Mouse (Mus musculus): ENCODE measurements around the gene Pagr1a.

The Pagr1a gene

DNA sequence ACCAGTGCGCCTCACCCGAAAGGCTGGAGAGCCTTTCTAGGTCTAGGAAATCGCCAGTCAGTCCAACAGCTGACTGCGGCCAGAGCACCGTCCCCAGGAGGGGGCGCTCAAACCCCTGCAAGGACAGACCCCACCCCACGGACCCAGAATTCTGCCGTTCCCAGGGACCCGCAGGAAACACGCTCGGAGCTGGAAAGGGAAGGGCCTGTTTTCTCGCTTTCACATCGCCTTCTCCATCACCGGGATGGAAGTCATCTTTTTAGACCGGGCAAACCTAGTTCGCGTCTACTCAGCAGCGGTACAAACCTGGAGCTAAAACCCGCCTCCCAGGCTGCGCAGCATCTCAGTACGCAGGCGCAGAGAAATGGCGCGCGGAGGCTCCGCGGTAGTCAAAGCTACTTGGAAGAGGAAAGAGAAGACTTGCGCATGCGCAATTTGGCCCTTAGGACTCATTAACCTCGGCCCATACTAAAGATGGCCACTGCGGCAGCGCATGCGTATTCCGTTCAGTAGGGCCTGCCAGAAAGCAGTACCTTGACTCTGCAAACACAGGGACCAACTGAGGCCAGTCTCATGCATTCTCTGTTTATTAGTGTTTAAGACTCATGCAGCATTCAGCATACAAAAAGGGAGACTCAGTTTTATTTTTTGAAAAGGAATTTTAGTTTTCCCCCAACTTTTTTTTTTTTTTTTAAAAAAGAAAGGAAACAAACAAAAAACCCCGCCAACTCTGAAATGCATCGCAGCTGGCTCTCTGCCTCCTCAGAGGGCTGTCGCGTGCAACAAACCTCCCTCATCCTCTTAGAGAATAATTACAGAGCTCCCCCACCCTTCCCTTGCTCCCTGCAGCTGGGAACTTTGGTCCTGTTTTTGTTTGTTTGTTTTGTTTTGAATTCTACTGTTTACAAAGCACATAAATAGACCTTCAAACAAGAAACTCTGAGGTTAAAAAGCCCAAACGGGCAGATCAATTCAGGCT lies at the start of gene Pagr1a:
TSS of gene Pagr1a (minus strand) at position 382 of the 979 bp plus-strand sequence.
- peak; percentile 95 for DNase-seq (ENCODE audit: low spot score)

DNA sequence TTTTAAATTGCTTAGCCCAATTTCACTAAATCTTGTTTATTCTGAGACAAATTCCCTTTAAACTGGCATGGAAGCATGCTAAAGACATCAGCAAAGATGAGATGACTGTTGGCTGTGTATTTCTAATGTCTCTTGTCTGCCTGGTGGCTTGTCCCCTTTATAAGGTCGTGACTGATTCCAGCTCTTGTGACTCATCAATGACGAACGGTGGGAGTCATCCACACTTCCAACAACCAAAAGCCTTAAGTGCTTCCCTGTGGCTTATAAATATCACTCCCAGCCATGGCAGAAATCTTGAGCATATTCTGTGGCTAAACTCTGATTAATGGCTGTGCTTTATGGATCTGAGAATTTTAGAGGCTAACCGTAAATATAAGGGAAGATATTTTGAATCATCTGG lies 49.2 kb upstream of the Pagr1a start:
- DNase-seq (ENCODE audit: low spot score), result no peak

DNA sequence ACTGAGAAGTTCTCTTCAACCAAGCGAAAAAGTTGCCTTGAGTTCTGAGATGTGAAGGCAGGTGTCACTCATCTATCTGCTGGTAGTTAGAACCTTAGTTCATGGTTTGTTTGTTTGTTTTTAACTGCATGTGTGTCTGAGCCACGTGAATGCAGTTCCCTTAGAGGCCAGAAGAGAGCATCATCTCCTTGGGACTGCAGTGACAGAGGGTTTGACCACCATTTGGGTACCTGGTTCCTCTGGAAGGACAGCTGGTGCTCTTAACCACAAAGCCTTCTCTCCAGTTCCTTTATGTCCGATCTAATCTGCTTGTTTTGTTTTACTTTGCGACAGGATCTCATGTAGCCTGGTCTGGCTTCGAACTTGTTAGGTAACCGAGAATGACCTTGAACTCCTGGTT lies 48.4 kb upstream of the Pagr1a start:
- no peak for DNase-seq (ENCODE audit: low spot score)

DNA sequence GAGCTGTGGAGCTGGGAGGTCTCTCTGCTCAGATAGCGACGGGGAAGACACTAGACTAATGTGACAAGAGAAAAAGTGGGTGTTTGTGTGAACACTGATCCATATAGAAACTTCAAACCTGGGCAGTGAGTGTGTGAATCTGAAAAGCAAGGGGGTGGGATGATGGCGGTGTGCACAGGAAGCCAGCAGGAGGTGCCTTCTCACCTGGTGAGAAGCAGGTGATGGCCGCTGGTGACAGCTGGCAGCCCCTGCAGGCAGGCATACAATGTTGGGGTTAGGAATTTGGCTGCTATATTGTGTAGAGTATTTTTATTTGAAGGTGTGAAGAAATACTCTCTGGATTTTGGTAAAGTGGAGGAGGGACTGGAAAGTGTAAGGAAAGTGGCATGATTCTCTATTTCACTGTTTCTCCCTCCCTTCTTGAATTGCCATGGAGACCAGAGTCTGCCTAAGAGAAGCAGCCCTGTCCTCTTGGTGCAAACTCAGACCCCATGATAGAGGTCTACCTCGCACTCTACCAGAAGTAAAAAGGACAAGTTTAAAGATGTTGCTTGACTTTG lies 38.0 kb upstream of the Pagr1a start:
- no peak for DNase-seq (ENCODE audit: low spot score)

DNA sequence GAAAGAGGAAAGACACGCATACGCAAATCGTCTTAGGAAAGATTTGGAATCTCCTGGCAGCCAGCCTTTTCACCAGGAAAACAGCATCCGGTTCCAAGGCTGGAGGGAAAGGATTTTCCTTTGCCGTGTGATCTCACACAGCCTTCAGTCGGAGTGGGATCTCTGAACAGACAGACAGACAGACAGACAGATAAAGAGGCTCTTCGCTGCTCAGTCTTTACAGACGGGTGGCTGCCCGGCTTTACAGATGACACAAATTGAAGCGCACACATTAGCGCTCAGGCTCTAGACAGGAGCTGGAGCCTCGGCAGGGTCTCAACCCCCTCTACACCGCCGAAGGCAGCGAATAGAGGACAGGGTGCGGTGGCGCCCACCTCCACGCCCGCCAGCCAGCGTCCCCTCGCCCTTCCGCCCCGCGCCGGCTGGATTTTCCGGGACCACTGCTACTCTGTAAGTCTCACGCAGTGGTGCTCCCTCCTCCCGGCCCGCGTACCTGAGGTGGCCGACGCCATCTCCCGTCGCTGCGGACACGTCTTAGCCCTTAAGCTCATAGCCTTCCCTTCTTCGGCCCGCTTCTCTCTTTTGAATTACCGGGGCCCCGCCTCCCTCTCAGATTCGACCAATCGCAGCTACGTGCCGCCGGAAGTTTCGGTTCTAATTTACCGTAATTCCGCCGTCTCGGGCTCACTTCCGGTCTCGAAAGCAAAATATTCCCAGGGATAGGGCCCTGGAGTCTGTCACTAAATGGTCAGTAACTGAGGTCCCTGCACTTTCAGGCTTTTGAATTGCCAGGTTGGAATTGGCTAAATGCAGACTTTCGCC lies 24.9 kb upstream of the Pagr1a start, which contains the start of gene Kif22:
TSS of gene Kif22 (minus strand) at position 621 of the 822 bp plus-strand sequence.
- no peak for DNase-seq (ENCODE audit: low spot score)

DNA sequence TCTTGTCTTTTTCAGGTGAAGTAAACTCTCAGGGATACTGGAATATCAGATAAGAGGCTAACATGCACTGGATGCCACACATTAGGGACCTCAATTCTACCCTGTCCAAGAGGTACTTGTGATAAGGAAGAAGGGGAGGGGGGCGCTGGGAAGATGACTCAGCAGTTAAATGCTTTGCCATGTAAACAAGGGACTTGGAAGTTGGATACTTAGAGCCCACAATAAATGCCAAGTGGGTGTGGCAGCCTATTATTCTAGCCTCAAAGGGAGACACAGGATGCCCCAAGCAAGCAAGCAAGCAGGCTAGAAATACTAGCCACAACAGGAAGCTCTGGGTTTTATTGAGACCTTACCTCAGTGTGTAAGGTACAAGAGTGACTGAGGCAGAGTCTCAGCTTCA lies 14.1 kb upstream of the Pagr1a start:
- DNase-seq (ENCODE audit: low spot score), result no peak

DNA sequence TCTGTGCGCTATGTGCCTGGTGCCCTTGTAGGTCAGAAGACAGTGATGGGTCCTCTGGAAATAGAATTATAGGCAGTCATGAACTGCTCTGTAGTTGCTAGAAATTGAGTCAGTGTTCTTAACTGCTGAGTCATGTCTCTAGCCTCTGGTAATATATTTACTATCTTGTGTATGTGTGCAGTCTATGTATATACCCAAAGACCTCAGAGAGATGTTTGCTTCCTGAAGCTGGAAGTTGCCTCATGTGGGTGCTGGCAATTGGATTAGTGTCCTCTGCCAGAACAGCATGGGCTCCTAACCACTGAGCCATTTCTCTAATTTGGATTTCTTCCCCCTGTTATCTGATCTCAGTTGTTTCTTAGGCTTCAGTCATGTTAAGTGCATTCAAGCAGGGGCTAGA lies 13.0 kb upstream of the Pagr1a start:
- no peak for DNase-seq (ENCODE audit: low spot score)

DNA sequence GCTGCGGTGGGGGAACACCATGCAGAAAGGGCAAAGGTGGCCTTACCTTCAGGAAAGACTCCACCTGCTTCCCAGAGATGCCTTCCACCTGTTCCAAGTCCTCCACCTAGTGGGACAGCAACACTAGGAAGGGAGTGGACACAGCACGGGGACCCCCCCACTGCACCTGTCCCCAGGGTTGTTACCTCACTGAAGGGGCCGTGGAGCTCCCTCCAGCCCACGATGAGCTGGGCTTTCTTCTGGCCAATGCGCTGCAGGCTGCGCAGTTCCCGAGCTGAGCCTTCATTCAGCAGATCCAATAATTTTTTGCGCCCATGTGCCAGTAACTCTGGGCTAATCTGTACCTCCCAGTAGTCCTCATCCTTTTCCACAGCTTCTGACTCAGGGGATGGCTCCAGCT lies 10.7 kb upstream of the Pagr1a start:
- no peak for DNase-seq (ENCODE audit: low spot score)

DNA sequence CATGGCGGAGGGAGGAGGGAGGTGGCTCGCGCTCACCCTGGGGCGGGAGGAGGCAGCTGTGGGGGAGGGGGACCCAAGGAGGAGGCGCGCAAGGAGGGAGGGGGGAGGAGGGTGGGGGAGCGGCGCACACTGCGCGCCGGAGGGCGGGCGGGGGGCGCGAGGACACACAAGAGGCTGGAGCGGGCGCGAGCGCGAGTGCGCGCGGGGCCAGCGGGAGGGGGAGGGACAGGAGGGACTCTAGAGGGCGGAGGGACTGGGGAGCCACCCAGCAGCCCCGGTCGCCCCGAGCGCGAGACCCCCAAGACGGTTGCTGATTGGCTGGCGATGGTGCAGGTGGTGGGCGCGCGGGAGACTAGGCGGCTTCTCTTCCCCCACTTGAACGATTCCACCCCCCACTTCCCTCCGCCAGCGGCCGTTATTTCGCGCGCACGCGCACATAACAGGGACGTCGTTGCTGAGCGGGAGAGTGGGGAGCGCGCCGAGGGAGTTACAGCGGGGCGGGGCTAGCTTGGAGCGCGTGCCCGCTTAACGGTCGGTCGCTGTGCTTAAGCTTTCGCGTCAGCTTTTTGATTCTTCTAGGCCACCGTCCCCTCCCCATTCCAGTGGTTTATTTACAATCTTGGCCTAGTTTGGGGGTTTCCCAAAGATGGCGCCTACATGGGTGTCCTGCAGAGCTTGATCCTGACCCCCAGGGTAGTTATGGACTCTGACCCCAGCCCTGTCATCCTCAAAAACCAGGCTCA lies 10.0 kb upstream of the Pagr1a start, which contains the start of gene Maz:
TSS of gene Maz (minus strand) at position 54 of the 743 bp plus-strand sequence.
- peak; percentile 99 for DNase-seq (ENCODE audit: low spot score)

DNA sequence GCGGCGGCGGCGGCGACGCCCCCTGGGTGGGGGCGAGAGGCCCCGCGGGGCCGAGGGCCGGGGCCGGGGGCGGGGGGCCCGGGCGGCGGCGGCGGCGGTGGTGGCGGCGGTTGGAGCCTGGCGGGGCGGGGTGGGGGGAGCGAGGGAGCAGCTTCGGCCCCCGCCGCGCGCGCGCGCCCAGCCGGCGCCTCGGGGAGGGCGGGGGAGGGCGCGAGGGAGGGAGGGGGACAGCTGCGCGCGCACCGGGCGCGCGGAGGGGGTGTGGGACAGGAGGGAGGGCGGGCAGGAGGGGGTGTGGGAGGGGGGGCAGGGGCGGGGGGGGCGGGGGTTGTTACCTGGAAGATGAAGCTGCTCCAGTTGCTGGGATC lies 9.4 kb upstream of the Pagr1a start:
- DNase-seq (ENCODE audit: low spot score), result no peak

DNA sequence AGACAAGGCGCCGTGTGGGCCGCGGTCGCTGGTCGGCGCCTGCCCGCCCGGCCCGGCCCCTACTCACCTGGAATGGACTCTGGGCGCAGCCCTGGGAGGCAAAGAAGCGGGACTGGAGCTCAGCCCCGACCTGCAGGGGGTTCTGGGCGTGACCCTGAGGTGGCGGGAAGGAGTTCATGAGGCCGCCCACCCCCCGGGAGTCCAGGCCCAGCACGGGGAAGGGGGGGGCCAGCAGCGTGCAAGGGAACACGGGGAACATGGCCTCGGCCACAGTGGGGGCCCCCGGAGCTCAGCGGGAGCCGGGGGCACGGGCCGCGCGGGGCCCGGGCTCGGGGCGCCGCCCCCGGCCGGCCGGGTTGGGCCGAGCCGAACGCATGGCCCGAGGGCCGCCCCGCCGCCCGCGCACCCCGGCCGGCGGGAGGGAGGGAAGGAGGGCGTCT lies 9.0 kb upstream of the Pagr1a start:
- DNase-seq (ENCODE audit: low spot score), result no peak

DNA sequence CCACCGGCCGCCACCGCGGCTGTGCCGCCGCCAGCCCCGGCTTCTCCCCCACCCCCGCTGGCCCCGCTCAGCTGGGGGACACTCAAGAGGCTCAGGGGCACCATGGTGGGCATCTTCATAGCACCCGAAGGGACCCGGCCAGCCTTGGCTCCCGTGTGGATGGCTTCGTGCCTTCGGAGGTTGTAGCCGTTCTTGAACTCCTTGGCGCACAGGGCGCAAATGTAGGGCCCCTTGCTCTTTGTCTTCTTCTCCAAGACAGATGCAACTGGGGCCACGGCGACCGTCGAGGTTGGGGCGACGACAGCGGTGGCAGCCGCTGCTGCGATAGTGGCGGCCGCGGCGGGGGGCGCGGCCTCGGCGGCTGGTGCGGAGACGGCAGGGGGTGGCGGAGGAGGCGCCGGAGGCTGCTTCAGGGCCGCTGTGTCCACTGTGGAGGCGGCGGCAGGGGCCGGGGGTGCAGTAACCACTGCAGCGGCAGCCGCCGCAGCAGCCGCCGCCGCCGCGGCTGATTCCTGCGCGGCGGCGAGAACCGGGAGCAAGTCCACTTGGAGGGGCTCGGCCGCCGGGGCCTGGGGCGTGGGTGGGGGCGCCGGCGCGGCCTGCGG lies 8.5 kb upstream of the Pagr1a start:
- DNase-seq (ENCODE audit: low spot score), result no peak

DNA sequence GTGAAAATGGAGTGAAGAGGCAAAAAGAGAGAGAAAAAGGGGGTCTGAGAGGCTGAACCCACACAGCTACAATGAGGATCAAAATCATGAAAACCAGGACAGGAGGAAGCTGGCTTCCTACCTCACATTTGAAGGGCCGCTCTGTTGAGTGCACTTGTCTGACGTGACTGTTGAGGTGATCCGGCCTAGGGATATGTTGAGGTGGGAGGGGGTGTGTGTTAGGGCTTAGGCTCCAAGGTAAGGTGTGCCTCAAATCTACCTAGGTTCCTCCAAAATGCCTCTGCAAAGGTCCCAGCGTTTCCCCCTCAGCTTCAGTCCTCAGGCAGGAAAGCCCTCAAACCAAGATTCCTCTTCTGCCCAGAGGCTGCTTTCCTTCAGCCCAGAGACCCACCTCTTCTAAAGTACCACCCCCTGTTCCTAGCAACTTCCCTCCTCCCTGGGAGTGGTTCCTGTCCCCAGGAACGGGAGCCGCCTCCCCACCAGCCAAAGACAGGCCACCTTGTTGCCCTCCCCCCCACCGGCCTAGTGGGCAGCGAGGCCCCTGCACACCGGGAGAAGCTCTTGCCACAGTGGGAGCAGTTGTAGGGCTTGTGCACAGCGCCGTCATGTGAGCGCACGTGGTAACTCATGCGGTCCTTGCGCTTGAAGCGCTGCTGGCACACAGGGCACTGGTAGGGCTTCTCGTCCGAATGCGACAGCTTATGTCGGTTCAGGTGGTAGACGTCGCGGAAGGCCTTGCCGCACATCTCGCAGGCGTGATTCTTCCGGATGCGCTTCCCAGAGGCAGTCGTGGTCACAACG lies 7.8 kb upstream of the Pagr1a start:
- no peak for DNase-seq (ENCODE audit: low spot score)

DNA sequence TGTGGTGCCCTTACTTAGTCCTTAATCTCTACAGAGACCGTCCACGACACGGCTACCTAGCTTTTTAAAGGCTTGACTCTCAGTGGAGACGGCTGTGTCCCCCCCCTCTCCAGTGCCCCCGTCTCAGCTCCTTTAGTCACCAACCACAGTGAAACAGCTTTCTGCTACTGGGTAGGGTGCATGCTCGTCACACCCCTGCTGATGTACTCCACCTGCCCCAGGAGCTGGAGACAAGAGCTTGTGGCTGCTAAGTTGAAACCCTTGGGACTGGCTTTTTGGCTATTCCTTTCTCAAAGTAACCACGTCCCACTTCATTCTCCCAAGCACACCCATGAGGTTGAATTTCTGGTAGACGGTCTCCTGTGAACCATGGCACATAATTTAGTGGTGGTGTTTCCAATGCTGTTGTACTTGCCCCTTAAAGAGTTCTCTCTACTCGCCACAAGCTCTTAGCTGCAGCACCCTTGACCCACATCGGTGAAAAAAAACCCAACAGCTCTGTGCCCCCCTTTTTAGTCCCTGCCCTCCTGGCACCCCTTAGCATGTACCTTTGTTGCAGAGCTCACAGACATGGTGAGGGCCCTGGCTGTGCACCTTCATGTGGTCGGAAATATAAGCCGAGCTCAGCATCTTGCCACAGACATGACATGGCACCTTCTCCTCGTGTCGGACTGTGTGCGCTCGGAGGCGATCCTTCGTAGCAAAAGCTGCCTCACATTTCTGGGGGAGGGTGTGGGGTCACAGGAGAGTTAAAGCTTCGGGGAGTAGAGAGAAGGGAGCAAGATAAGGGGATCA lies 6.9 kb upstream of the Pagr1a start:
- DNase-seq (ENCODE audit: low spot score), result no peak

DNA sequence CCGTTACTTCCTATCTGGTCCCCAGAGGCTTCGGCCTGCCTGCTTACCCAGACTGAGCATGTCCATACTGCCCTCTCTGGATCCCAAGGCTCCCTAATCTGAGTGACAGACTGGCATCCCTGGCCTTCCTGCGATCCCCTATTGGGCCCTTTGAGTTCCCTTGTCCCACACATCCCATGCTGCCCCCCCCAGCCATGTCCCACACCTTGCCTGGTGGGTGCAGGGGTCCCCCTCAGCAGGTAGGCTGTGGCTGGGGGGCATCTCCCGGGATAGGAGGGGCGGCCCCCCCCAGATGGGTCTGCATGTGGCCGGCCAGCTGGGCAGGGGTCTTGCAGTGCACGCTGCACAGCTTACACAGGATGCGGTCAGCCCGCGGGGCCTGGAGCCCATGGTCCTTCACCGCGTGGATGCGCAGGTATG lies 6.1 kb upstream of the Pagr1a start:
- DNase-seq (ENCODE audit: low spot score), result no peak

DNA sequence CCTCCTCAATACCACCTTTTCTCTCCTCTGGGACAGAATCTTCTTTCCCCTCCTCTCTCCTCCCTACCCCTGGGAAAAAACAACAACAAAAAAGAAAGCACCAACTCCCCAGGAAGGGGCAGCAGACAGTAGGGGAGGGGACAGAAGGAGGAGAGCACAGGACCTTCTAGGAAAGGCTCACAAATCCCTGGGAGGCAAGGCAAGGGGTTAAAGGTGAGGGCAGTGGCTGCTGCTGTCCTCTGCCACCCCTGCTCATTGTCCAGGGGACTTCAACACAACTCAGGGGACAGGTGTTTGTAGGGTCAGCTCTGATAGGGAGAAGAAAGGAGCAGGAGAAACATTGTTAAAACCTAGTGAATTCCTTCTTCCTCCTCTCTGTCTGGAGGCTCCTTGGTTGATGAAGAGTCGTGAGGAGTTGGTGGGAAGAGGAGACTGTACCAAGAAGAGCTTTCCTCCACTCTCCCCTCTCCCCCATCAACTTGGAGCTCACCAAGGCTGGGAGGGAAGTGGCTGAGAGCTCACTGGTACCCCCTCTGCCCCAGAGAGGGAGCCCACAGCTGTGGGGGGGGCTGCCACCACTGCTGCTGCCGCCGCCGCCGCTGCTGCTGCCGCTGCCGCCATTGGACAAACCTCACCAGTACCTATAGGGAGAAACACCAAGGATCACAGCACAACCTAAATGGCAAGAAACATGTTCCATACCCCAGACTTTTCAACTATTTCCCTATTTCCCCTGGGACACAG lies 5.5 kb upstream of the Pagr1a start:
- no peak for DNase-seq (ENCODE audit: low spot score)

DNA sequence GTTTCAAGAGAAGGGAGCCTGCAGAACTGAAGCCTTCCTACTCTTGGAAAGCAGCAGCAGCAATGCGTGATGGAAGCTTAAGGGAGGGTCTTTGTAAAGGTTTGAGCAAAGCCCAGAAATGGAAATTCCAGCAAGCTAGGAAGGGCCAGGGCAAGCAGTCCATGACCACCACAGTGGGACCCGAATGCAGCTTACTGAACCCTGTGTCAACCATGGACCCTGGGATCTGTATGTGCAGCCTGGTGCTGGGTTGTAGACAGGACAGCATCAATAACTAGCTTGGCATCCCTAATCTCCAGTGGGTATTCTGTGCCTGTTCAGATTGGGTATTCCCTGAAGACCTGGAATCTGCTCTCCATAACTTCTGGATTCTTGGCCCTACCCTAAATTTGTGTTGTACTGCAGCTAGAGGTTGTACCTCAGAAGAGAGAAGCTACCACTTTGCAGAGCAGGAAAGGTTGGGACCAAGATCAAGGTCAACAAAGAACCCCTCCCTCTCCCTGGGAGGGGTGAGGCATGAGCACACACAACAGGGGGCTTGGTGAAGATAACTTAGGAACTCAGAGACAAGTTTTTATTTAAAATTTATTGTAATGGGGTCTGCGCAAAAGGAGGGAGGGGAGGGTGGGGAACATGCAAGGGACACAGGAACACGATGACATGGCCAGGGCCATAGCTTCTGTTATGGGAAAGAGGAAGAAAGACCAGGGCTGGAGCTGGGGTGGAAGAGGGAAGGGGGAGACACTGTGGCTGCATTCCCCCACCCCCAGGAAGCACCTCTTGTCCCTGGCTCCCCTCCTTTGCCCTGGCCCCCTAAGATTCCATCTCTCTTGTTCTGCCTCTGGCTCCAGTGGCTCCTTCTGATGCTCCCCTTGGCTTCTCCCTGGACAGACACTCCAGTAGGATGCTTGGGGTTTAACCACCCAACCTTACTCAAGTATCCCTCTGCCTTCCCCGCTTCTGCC lies 4.7 kb upstream of the Pagr1a start:
- no peak for DNase-seq (ENCODE audit: low spot score)

Measured in layer of hippocampus, adult 9-10 months (tissue).